Mouse (Mus musculus) megakaryocyte, embryonic 14.5 days (primary cell): ENCODE data around the gene Frk. TPM values are rescaled to one million over a fixed set of nuclear protein-coding genes. Genes with fewer than 3 reads are reported as not detected.
"Not testable (repeated sequence)": the region's sequence is repeated elsewhere in the genome, so short reads cannot be mapped to it uniquely, and the experiment has no call there.

ENCODE experiments used
- H3K27me3 ChIP-seq: replicated peaks from 2 replicates; pipeline ENCODE3; 2012; ENCODE audit warnings: inconsistent platforms
- H3K36me3 ChIP-seq: replicated peaks from 2 replicates; pipeline ENCODE3; 2012; ENCODE audit warnings: low read length, inconsistent platforms, mixed read lengths
- H3K4me1 ChIP-seq: 2 replicates; pipeline ENCODE4 v1.6.1; 2012; ENCODE audit warnings: inconsistent platforms
- H3K4me3 ChIP-seq: replicated peaks from 2 replicates; pipeline ENCODE3; 2012; ENCODE audit warnings: moderate library complexity, mild to moderate bottlenecking, inconsistent platforms
- H3K9me3 ChIP-seq: 2 replicates; pipeline ENCODE4 v1.6.1; 2012; ENCODE audit warnings: inconsistent platforms
- FLI1 ChIP-seq: IDR thresholded peaks from 2 replicates; pipeline ENCODE4 v1.6.1; 2012; ENCODE audit warnings: low read length, inconsistent platforms, mixed read lengths
- GATA1 ChIP-seq: IDR thresholded peaks from 3 replicates; pipeline ENCODE4 v1.6.1; 2012; ENCODE audit warnings: mixed read lengths, low read length, inconsistent platforms, borderline replicate concordance
- polyA plus RNA-seq: library from polyadenylated mRNA; stranded (reverse); fragments of >175 nt; gene quantifications from 2 replicates; pipeline ENCODE4 v1.2.3, GENCODE M21; 2012; ENCODE audit warnings: low replicate concordance; ENCODE audit not compliant: insufficient read depth

Gene Frk
- polyA plus RNA-seq = 0.07 TPM in 1 of 2 replicates, not detected in the other

- Histone ChIP-seq H3K4me1 (peaks cover 4% of the 10 kb centered on the region; the same call in 1 of the 2 replicates), H3K27me3 (peaks cover 4% of the 10 kb centered on the region), H3K9me3 (peaks cover 5% of the 10 kb centered on the region), H3K36me3 (no peaks in the 10 kb centered on the region), H3K4me3 (peak within 1 kb of the TSS; percentile 50)
- no peak for TF ChIP-seq FLI1
- TF ChIP-seq GATA1 = no peak
Observed at GRCm38 (mm10) chr10:34483297-34484013, at the start of gene Frk. TSS of gene Frk (plus strand) at chr10:34483399.

GRCm38 (mm10) chr10:34434191-34434590 lies 49.0 kb upstream of the Frk start:
- not testable (repeated sequence) for H3K27me3 ChIP-seq, H3K36me3 ChIP-seq, H3K9me3 ChIP-seq, H3K4me3 ChIP-seq, H3K4me1 ChIP-seq

- Histone ChIP-seq H3K4me3 (no peak overlapping the region), H3K4me1 (no peaks in the 10 kb centered on the region), H3K9me3 (no peaks in the 10 kb centered on the region), H3K27me3 (no peaks in the 10 kb centered on the region), H3K36me3 (no peaks in the 10 kb centered on the region)
- no peak for TF ChIP-seq GATA1
- no peak for TF ChIP-seq FLI1
Observed at GRCm38 (mm10) chr10:34449469-34449868, 33.7 kb upstream of the Frk start.

GRCm38 (mm10) chr10:34461451-34461850 lies 21.7 kb upstream of the Frk start:
- Histone ChIP-seq H3K36me3 (no peaks in the 10 kb centered on the region), H3K4me1 (no peaks in the 10 kb centered on the region), H3K9me3 (no peaks in the 10 kb centered on the region), H3K4me3 (no peak overlapping the region), H3K27me3 (no peaks in the 10 kb centered on the region)
- TF ChIP-seq GATA1 = no peak
- TF ChIP-seq FLI1 = no peak

GRCm38 (mm10) chr10:34464321-34464720 lies 18.9 kb upstream of the Frk start:
- no peaks in the 10 kb centered on the region for H3K9me3 ChIP-seq
- TF ChIP-seq GATA1 = no peak
- no peak for TF ChIP-seq FLI1
- no peaks in the 10 kb centered on the region for H3K36me3 ChIP-seq
- H3K4me3 ChIP-seq = no peak overlapping the region
- no peaks in the 10 kb centered on the region for H3K27me3 ChIP-seq
- H3K4me1 ChIP-seq = no peaks in the 10 kb centered on the region

- TF ChIP-seq FLI1 (no peak), GATA1 (no peak)
- no peaks in the 10 kb centered on the region for H3K4me1 ChIP-seq
- no peak overlapping the region for H3K4me3 ChIP-seq
- H3K27me3 ChIP-seq = no peaks in the 10 kb centered on the region
- peaks cover 3% of the 10 kb centered on the region; the same call in 1 of the 2 replicates for H3K9me3 ChIP-seq
- H3K36me3 ChIP-seq = no peaks in the 10 kb centered on the region
Observed at GRCm38 (mm10) chr10:34469037-34469436, 14.2 kb upstream of the Frk start.

GRCm38 (mm10) chr10:34479942-34480455 lies 3.2 kb upstream of the Frk start:
- Histone ChIP-seq H3K27me3 (peaks cover 4% of the 10 kb centered on the region), H3K4me3 (no peak overlapping the region), H3K36me3 (no peaks in the 10 kb centered on the region), H3K9me3 (peaks cover 5% of the 10 kb centered on the region), H3K4me1 (peaks cover 4% of the 10 kb centered on the region; the same call in 1 of the 2 replicates)
- no peak for TF ChIP-seq FLI1
- TF ChIP-seq GATA1 = no peak

- H3K4me1 ChIP-seq = peaks cover 4% of the 10 kb centered on the region; the same call in 1 of the 2 replicates
- H3K36me3 ChIP-seq = no peaks in the 10 kb centered on the region
- peak overlapping the region; percentile 50 for H3K4me3 ChIP-seq
- TF ChIP-seq GATA1 (no peak), FLI1 (no peak)
- H3K27me3 ChIP-seq = peaks cover 4% of the 10 kb centered on the region
- peaks cover 5% of the 10 kb centered on the region for H3K9me3 ChIP-seq
Observed at GRCm38 (mm10) chr10:34484014-34484411, 814 bp downstream of the Frk start.

- no peaks in the 10 kb centered on the region for H3K36me3 ChIP-seq
- peaks cover 5% of the 10 kb centered on the region for H3K9me3 ChIP-seq
- peaks cover 4% of the 10 kb centered on the region; the same call in 1 of the 2 replicates for H3K4me1 ChIP-seq
- no peak for TF ChIP-seq FLI1
- no peak for TF ChIP-seq GATA1
- peaks cover 4% of the 10 kb centered on the region for H3K27me3 ChIP-seq
- no peak overlapping the region for H3K4me3 ChIP-seq
Observed at GRCm38 (mm10) chr10:34485079-34485478, 1.9 kb downstream of the Frk start.

- H3K4me3 ChIP-seq = no peak overlapping the region
- H3K27me3 ChIP-seq = no peaks in the 10 kb centered on the region
- H3K36me3 ChIP-seq = no peaks in the 10 kb centered on the region
- H3K4me1 ChIP-seq = no peaks in the 10 kb centered on the region
- no peaks in the 10 kb centered on the region for H3K9me3 ChIP-seq
- TF ChIP-seq GATA1 (no peak), FLI1 (no peak)
Observed at GRCm38 (mm10) chr10:34507807-34508206, 24.6 kb downstream of the Frk start.

- H3K4me1 ChIP-seq = no peaks in the 10 kb centered on the region
- TF ChIP-seq GATA1 = no peak
- no peak for TF ChIP-seq FLI1
- no peak overlapping the region for H3K4me3 ChIP-seq
- H3K36me3 ChIP-seq = no peaks in the 10 kb centered on the region
- no peaks in the 10 kb centered on the region for H3K27me3 ChIP-seq
- no peaks in the 10 kb centered on the region for H3K9me3 ChIP-seq
Observed at GRCm38 (mm10) chr10:34508593-34508992, 25.4 kb downstream of the Frk start.
